Mouse (Mus musculus): ENCODE results near the gene Vip.

DNA sequence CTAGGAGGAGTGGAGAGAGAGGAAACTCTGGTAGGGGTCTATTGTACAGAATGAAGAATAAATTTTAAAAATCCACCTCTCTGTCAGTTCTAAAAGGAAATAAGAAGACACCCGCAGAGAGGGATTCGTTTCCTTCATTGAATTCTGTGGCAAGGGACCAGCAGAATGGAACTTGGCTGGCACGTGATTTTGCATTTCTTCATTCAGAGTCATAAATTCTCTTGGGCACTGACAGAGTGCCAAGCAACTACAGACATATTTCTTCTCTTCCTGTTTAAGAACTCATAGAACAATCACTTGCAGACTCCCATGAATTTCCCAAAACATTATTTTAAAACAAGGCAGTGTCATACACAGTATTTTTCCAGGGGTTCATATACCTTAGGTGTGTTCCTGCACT is 30.1 kb upstream of the Vip start:
- no peak for TF ChIP-seq UBTF (IDR thresholded peaks at IDR 0.05; ENCODE audit: borderline replicate concordance, insufficient read depth, low read depth, low read length)
- TF ChIP-seq TCF12 (IDR thresholded peaks at IDR 0.05; ENCODE audit: low read depth, low read length): no peak
- no peak for TF ChIP-seq BHLHE40 (IDR thresholded peaks at IDR 0.05; ENCODE audit: borderline replicate concordance, low read depth, low read length)
- TF ChIP-seq E2F4 (IDR thresholded peaks at IDR 0.05; ENCODE audit: borderline replicate concordance, low read depth, low read length): no peak
- no peak for TF ChIP-seq KAT2A (conservative IDR thresholded peaks at IDR 0.05; ENCODE audit: low read depth, low read length)
- no peak for TF ChIP-seq USF2 (IDR thresholded peaks at IDR 0.05; ENCODE audit: borderline replicate concordance in 1 of 2, insufficient read depth in 1 of 2, low read depth in 1 of 2, low read length in 2 of 2)
- TF ChIP-seq ZC3H11A (IDR thresholded peaks at IDR 0.05; ENCODE audit: low read depth, low read length): no peak
- no peak for TF ChIP-seq CTCF (IDR thresholded peaks at IDR 0.05 in 2 of 3, conservative IDR thresholded peaks at IDR 0.05 in 1 of 3; ENCODE audit: control insufficient read depth in 1 of 3, insufficient read depth in 1 of 3, low read depth in 2 of 3, low read length in 3 of 3, poor library complexity in 1 of 3, severe bottlenecking in 1 of 3)

Measured in MEL (cell line).